Mouse (Mus musculus): ENCODE results near the gene Csf2ra. TPM values are rescaled to one million over a fixed set of nuclear protein-coding genes. Genes with fewer than 3 reads are reported as not detected.

Gene Csf2ra
- polyA plus RNA-seq, 1 experiment from 2014 or later = 13.0 TPM

GRCm38 (mm10) chr19:61244721-61245436, 16.6 kb upstream of the Csf2ra start:
- DNase-seq (no peak), ATAC-seq (peak; percentile 33)
- Histone ChIP-seq H3K9ac (replicated peaks) (no peak overlapping the region), H3K4me2 (ENCODE audit: low read depth, low read length) (no peak overlapping the region), H3K4me3 (ENCODE audit: low read depth, low read length) (no peak overlapping the region), H3K27me3 (ENCODE audit: insufficient read depth, low read length) (no peaks in the 10 kb centered on the region), H3K9me3 (ENCODE audit: low read length) (no peaks in the 10 kb centered on the region), H3K27ac (ENCODE audit: low read depth) (no peak overlapping the region), H3K36me3 (replicated peaks; ENCODE audit: insufficient read depth, low read length) (no peaks in the 10 kb centered on the region), H3K4me1 (ENCODE audit: insufficient read depth) (no peaks in the 10 kb centered on the region)
- TF ChIP-seq CTCF (IDR thresholded peaks at IDR 0.05; ENCODE audit: low read depth) = no peak
- TF ChIP-seq EP300 (IDR thresholded peaks at IDR 0.05; ENCODE audit: low read depth) = no peak
- WGBS (ENCODE audit: insufficient replicate concordance) = 44% methylated on average over 5 of the region's 5 CpGs

- H3K9me3 ChIP-seq (ENCODE audit: low read length) = no peaks in the 10 kb centered on the region
- DNase-seq (no peak), ATAC-seq (no peak)
- H3K4me2 ChIP-seq (ENCODE audit: low read depth, low read length) = no peak overlapping the region
- 80% methylated on average over 2 of the region's 2 CpGs for WGBS (ENCODE audit: insufficient replicate concordance)
- no peak overlapping the region for H3K9ac ChIP-seq (replicated peaks)
- H3K27ac ChIP-seq (ENCODE audit: low read depth) = no peak overlapping the region
- H3K36me3 ChIP-seq (replicated peaks; ENCODE audit: insufficient read depth, low read length) = no peaks in the 10 kb centered on the region
- H3K4me3 ChIP-seq (ENCODE audit: low read depth, low read length) = no peak overlapping the region
- TF ChIP-seq CTCF (IDR thresholded peaks at IDR 0.05; ENCODE audit: low read depth) (peak; percentile 23; the same call in 1 of the 2 replicates), EP300 (IDR thresholded peaks at IDR 0.05; ENCODE audit: low read depth) (no peak)
- no peaks in the 10 kb centered on the region for H3K27me3 ChIP-seq (ENCODE audit: insufficient read depth, low read length)
- H3K4me1 ChIP-seq (ENCODE audit: insufficient read depth) = no peaks in the 10 kb centered on the region
Observed at GRCm38 (mm10) chr19:61237967-61238366, 9.7 kb upstream of the Csf2ra start.

GRCm38 (mm10) chr19:61234532-61234931, 6.3 kb upstream of the Csf2ra start:
- no peak for DNase-seq
- no peak overlapping the region for H3K27ac ChIP-seq (ENCODE audit: low read depth)
- TF ChIP-seq CTCF (IDR thresholded peaks at IDR 0.05; ENCODE audit: low read depth) (no peak), EP300 (IDR thresholded peaks at IDR 0.05; ENCODE audit: low read depth) (no peak)
- no peak overlapping the region for H3K4me3 ChIP-seq (ENCODE audit: low read depth, low read length)
- no peaks in the 10 kb centered on the region for H3K4me1 ChIP-seq (ENCODE audit: insufficient read depth)
- WGBS (ENCODE audit: insufficient replicate concordance) = 46% methylated on average over 5 of the region's 5 CpGs
- no peaks in the 10 kb centered on the region for H3K36me3 ChIP-seq (replicated peaks; ENCODE audit: insufficient read depth, low read length)
- no peak for ATAC-seq
- H3K27me3 ChIP-seq (ENCODE audit: insufficient read depth, low read length) = no peaks in the 10 kb centered on the region
- no peaks in the 10 kb centered on the region for H3K9me3 ChIP-seq (ENCODE audit: low read length)
- H3K9ac ChIP-seq (replicated peaks) = no peak overlapping the region
- H3K4me2 ChIP-seq (ENCODE audit: low read depth, low read length) = no peak overlapping the region

- peak; percentile 91 for DNase-seq
- peak; percentile 70 for ATAC-seq
- H3K4me3 ChIP-seq (ENCODE audit: low read depth, low read length) = peak overlapping the region; percentile 46
- H3K4me1 ChIP-seq (ENCODE audit: insufficient read depth) = peaks cover 17% of the 10 kb centered on the region; the same call in 1 of the 2 replicates
- H3K27ac ChIP-seq (ENCODE audit: low read depth) = peak overlapping the region; percentile 85
- no peaks in the 10 kb centered on the region for H3K27me3 ChIP-seq (ENCODE audit: insufficient read depth, low read length)
- peak overlapping the region; percentile 59 for H3K9ac ChIP-seq (replicated peaks)
- H3K9me3 ChIP-seq (ENCODE audit: low read length) = peaks cover 8% of the 10 kb centered on the region; the same call in 1 of the 2 replicates
- H3K36me3 ChIP-seq (replicated peaks; ENCODE audit: insufficient read depth, low read length) = no peaks in the 10 kb centered on the region
- 2% methylated on average over 61 of the region's 71 CpGs for WGBS (ENCODE audit: insufficient replicate concordance)
- H3K4me2 ChIP-seq (ENCODE audit: low read depth, low read length) = peak overlapping the region; percentile 65
- TF ChIP-seq CTCF (IDR thresholded peaks at IDR 0.05; ENCODE audit: low read depth) (no peak), EP300 (IDR thresholded peaks at IDR 0.05; ENCODE audit: low read depth) (no peak)
Observed at GRCm38 (mm10) chr19:61226928-61227854, 1.0 kb downstream of the Csf2ra start.

- ATAC-seq (peak; percentile 44), DNase-seq (peak; percentile 81)
- H3K27ac ChIP-seq (ENCODE audit: low read depth) = peak overlapping the region; percentile 85
- peak overlapping the region; percentile 46 for H3K4me3 ChIP-seq (ENCODE audit: low read depth, low read length)
- H3K27me3 ChIP-seq (ENCODE audit: insufficient read depth, low read length) = no peaks in the 10 kb centered on the region
- WGBS (ENCODE audit: insufficient replicate concordance) = under 1% methylated on average over 54 of the region's 71 CpGs
- no peak overlapping the region for H3K9ac ChIP-seq (replicated peaks)
- no peaks in the 10 kb centered on the region for H3K36me3 ChIP-seq (replicated peaks; ENCODE audit: insufficient read depth, low read length)
- no peak for TF ChIP-seq CTCF (IDR thresholded peaks at IDR 0.05; ENCODE audit: low read depth)
- no peak for TF ChIP-seq EP300 (IDR thresholded peaks at IDR 0.05; ENCODE audit: low read depth)
- H3K4me2 ChIP-seq (ENCODE audit: low read depth, low read length) = peak overlapping the region; percentile 65
- H3K4me1 ChIP-seq (ENCODE audit: insufficient read depth) = peaks cover 17% of the 10 kb centered on the region; the same call in 1 of the 2 replicates
- H3K9me3 ChIP-seq (ENCODE audit: low read length) = peaks cover 8% of the 10 kb centered on the region; the same call in 1 of the 2 replicates
Observed at GRCm38 (mm10) chr19:61226401-61226927, 1.8 kb downstream of the Csf2ra start.
